Mouse (Mus musculus): ENCODE measurements around the gene Ces2f. TPM values are rescaled to one million over a fixed set of nuclear protein-coding genes. Genes with fewer than 3 reads are reported as not detected.
"Not testable (repeated sequence)": the region's sequence is repeated elsewhere in the genome, so short reads cannot be mapped to it uniquely, and the experiment has no call there.

The Ces2f gene
- polyA plus RNA-seq (2016; fragmentation: Nextera tagmentation; extraction: Ambion mirVana) = not detected in 2 replicates

DNA sequence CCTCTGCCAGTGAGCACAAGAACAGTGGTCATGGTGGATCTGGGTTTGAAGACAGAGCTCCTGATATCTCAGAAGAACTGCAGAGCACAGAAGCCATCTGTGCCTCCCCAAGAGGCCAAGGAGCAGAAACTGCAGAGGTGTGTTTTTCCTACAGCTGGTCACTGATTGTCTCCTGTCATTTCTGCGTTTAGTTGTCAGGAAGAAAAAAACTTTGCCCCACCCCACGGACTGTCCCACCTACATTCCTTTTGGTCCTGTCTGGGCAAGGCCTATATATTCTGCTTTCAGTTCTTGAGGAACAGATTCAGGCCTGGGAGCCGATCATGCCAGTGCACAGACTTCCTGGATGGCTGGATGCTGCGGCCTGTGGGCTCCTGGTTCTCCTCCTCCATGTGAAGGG, at the start of gene Ces2f:
Ces2f (plus strand) TSS at position 301 of the 400 bp plus-strand sequence.
- Histone ChIP-seq H3K36me3 (no peaks in the 10 kb centered on the region), H3K27ac (no peak within 1 kb of the TSS), H3K4me1 (no peaks in the 10 kb centered on the region), H3K27me3 (ENCODE audit: insufficient read depth, poor library complexity, severe bottlenecking) (no peaks in the 10 kb centered on the region), H3K9me3 (no peaks in the 10 kb centered on the region), H3K4me3 (no peak within 1 kb of the TSS)
- DNase-seq (ENCODE audit: low spot score) = no peak
- WGBS = 66% methylated on average over 4 of the region's 4 CpGs

DNA sequence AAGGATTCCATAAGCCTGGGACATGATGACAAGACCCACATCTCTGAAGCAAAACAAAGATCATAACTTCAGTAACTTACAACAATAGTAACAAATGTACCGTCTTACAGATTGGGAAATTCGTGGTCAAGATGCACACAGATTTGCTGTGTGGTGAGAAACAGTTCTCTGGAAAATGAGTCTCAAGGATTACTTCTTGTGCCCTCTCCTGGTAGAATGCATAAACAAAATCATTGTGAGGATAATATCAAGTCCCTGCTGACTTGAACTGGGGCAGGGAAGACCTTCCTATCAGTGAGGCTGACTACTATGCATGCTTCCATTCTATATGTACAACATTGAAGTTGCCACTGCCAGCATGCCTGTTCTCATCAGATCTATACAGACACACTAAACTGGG, 45.4 kb upstream of the Ces2f start:
- H3K36me3 ChIP-seq = no peaks in the 10 kb centered on the region
- no peaks in the 10 kb centered on the region for H3K9me3 ChIP-seq
- no peak for DNase-seq (ENCODE audit: low spot score)
- H3K27me3 ChIP-seq (ENCODE audit: insufficient read depth, poor library complexity, severe bottlenecking) = no peaks in the 10 kb centered on the region
- 74% methylated on average over 2 of the region's 2 CpGs for WGBS
- H3K27ac ChIP-seq = no peak overlapping the region
- no peaks in the 10 kb centered on the region for H3K4me1 ChIP-seq
- no peak overlapping the region for H3K4me3 ChIP-seq

DNA sequence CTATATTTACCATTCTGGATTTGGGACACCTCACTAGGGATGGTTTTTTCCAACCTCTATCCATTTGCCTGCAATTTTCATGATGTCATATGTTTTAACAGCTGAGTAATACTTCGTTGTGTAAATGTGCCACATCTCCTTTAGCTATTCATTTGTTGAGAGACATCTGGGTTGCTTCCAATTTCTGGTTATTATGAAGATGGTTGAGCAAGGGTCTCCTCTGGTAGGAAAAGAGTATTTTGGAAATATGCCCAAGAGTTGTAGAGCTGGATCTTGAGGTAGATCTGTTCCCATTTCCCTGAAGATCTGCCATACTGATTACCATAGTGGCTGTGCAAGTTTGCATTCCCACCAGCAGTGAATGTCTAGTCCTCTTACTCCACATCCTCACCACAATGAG, 40.0 kb upstream of the Ces2f start:
- no peak for DNase-seq (ENCODE audit: low spot score)
- WGBS = 45% methylated on average over 1 of the region's 1 CpGs
- no peak overlapping the region for H3K27ac ChIP-seq

DNA sequence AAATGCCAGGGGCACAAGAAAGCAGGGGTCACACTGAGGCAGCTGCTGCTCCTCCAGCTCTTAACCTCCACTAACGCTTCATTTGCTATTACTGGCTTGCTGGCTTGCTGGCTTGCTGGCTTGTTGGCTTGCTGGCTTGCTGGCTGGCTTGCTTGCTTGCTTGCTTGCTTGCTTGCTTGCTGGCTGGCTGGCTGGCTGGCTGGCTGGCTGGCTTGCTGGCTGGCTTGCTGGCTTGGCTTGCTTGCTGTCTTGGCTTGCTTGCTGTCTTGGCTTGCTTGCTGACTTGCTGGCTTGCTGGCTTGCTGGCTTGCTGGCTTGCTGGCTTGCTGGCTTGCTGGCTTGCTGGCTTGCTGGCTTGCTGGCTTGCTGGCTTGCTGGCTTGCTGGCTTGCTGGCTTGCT, 38.1 kb upstream of the Ces2f start:
- not testable (repeated sequence) for H3K27me3 ChIP-seq (ENCODE audit: insufficient read depth, poor library complexity, severe bottlenecking); H3K36me3 ChIP-seq; H3K27ac ChIP-seq; H3K9me3 ChIP-seq; H3K4me3 ChIP-seq; DNase-seq (ENCODE audit: low spot score); H3K4me1 ChIP-seq
- WGBS = 71% methylated on average over 1 of the region's 1 CpGs

More for the DNA sequence above, 40.0 kb upstream of the Ces2f start:
- Histone ChIP-seq H3K4me1 (no peaks in the 10 kb centered on the region), H3K4me3 (no peak overlapping the region), H3K36me3 (no peaks in the 10 kb centered on the region), H3K27me3 (ENCODE audit: insufficient read depth, poor library complexity, severe bottlenecking) (no peaks in the 10 kb centered on the region), H3K9me3 (peaks cover 3% of the 10 kb centered on the region; the same call in 1 of the 2 replicates)

DNA sequence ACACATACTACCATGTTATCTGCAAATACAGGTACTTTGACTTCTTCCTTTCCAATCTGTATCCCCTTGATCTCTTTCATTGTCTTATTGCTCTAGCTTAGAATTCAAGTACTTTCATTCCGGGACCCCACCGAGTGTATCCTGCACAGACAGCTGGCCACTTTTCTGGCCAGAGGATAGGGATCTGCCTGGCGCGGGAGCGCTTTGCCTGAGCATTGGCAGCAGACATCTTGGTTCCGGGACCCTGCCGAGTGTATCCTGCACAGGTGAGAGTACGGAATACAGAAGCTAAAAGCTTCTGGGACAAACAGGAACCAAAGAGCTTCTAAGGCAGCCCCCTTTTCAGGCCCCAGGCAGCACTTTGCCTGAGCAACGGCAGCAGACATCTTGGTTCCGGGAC, 37.5 kb upstream of the Ces2f start:
- H3K27ac ChIP-seq; H3K9me3 ChIP-seq; H3K27me3 ChIP-seq (ENCODE audit: insufficient read depth, poor library complexity, severe bottlenecking); H3K4me3 ChIP-seq; H3K36me3 ChIP-seq; H3K4me1 ChIP-seq; DNase-seq (ENCODE audit: low spot score): not testable (repeated sequence)
- WGBS = 92% methylated on average over 10 of the region's 10 CpGs

DNA sequence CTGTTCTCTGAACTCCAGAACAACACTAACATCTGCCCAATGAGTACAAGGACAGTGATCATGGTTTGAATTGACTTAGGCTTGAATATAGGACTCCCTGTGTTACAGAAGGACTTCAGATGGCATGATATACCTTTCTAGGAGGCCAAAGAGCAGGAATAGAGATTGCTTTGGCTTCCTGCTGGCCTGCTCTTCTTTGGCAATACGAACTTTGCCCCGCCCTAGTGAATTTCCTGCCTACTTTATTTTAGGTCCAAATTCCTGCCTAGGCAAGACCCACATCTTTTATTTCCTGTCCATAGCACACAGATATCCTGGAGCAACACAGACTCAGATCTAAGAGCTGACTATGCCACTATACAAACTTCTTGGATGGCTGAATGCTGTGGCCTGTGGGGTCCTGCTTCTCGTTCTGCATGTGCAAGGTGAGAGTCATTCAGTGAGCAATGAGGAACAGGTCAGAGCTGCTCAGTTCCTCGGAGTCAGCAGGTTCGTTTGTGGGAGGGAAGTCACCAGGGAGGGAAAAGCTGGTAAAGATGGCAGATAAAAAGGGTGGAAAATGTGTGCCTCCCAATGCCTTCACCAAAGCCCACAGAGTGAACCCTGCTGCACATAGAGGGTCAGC, 21.1 kb upstream of the Ces2f start, which contains the start of gene Ces2e:
Ces2e (plus strand) TSS at position 289 of the 625 bp plus-strand sequence.
- H3K9me3 ChIP-seq = 0 out of 2 replicates have a peak, but pooled peaks cover 4% of the 10 kb centered on the region
- no peaks in the 10 kb centered on the region for H3K4me1 ChIP-seq
- no peaks in the 10 kb centered on the region for H3K36me3 ChIP-seq
- no peak within 1 kb of the TSS for H3K4me3 ChIP-seq
- H3K27me3 ChIP-seq (ENCODE audit: insufficient read depth, poor library complexity, severe bottlenecking) = no peaks in the 10 kb centered on the region
- H3K27ac ChIP-seq = no peak within 1 kb of the TSS
- DNase-seq (ENCODE audit: low spot score) = no peak
- 73% methylated on average over 5 of the region's 5 CpGs for WGBS

DNA sequence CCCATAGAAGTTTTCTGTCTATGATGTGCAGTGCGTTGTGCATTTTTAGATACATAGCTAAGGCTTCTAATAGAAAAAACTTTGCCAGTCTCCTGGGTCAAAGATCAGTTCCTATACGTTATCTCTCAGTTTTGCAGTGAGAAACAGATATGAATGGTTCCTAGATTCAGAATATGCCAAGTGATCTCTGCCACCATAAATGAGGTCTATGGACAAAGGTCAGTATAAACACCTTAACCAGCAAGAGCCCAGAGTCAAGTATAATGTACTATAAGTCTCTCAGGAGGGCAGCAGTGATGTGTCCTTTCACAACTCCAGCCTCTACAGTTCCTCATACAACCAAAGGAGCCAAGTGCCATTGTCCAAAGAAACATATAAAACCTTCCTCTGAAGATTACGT, 19.9 kb upstream of the Ces2f start:
- Histone ChIP-seq H3K27me3 (ENCODE audit: insufficient read depth, poor library complexity, severe bottlenecking) (no peaks in the 10 kb centered on the region), H3K4me3 (no peak overlapping the region), H3K4me1 (no peaks in the 10 kb centered on the region), H3K27ac (no peak overlapping the region), H3K9me3 (no peaks in the 10 kb centered on the region), H3K36me3 (no peaks in the 10 kb centered on the region)
- no peak for DNase-seq (ENCODE audit: low spot score)
- 74% methylated on average over 3 of the region's 3 CpGs for WGBS

DNA sequence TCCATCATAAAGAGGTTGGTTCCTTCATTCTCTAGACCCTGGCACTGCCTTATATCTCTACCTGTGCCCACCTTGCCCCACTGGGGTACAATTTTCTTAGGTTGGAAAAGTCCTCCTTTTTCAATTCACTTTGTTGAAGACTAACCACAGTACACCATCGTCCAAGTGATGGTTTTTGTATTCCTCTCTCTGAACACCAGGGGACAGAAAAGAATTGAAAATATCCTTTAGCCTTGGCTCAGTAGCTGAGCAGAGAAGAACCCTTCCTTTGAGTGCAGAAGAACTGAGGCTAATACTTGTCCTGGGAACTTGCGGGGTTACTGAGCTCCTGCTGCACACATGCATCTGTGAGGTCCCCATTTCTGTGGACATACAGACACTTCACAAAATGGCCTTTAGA, 2.5 kb upstream of the Ces2f start:
- Histone ChIP-seq H3K4me1 (no peaks in the 10 kb centered on the region), H3K27ac (no peak overlapping the region), H3K4me3 (no peak overlapping the region), H3K9me3 (no peaks in the 10 kb centered on the region), H3K36me3 (no peaks in the 10 kb centered on the region), H3K27me3 (ENCODE audit: insufficient read depth, poor library complexity, severe bottlenecking) (no peaks in the 10 kb centered on the region)
- DNase-seq (ENCODE audit: low spot score) = no peak
- WGBS = 80% methylated on average over 2 of the region's 2 CpGs

DNA sequence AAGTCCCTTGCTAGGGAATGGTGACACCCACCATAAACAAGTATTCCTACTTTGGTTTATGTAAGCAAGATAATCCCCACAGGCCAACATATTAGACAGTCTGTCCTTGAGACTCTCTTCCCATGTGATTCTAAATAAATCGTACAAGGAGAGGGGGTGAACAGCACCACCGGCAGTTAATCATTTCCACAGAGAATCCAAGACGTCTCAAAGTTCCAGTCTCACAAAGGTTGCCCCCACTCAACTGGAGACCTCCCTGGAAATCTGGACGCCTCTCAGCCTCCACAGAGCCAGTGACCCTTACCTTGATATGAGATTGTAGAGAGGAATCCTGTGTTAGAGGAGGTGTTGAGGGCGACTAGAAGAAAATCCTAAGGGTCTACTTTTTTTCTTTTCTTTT, 1.9 kb downstream of the Ces2f start:
- Histone ChIP-seq H3K27me3 (ENCODE audit: insufficient read depth, poor library complexity, severe bottlenecking) (no peaks in the 10 kb centered on the region), H3K4me3 (no peak overlapping the region), H3K9me3 (no peaks in the 10 kb centered on the region), H3K27ac (no peak overlapping the region), H3K36me3 (no peaks in the 10 kb centered on the region), H3K4me1 (no peaks in the 10 kb centered on the region)
- no peak for DNase-seq (ENCODE audit: low spot score)
- 77% methylated on average over 5 of the region's 5 CpGs for WGBS

DNA sequence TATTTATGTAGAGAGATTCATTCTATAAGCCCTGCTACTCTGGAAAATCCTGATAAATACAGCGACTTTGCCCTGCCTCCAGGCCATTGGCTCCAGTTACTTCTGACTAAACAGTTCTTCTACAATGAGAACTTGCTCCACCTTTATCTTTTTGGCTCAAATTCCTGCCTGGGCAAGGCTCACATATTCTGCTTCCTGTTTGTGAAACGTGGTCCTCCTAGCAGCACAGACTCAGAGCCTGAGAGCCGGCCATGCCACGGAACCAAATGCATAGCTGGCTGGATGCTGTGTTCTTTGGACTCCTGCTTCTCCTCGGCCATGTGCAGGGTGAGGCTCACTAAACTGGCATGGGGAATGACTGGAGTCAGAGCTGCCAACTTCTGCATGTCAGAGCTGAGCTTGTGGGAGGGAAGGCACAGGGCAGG, 14.4 kb downstream of the Ces2f start, which contains the start of gene Ces2g:
Ces2g (plus strand) TSS at position 182 of the 425 bp plus-strand sequence.
- DNase-seq (ENCODE audit: low spot score) = no peak
- Histone ChIP-seq H3K4me3 (no peak within 1 kb of the TSS), H3K4me1 (no peaks in the 10 kb centered on the region), H3K27ac (no peak within 1 kb of the TSS), H3K9me3 (no peaks in the 10 kb centered on the region), H3K27me3 (ENCODE audit: insufficient read depth, poor library complexity, severe bottlenecking) (no peaks in the 10 kb centered on the region), H3K36me3 (no peaks in the 10 kb centered on the region)
- WGBS = 64% methylated on average over 5 of the region's 5 CpGs

DNA sequence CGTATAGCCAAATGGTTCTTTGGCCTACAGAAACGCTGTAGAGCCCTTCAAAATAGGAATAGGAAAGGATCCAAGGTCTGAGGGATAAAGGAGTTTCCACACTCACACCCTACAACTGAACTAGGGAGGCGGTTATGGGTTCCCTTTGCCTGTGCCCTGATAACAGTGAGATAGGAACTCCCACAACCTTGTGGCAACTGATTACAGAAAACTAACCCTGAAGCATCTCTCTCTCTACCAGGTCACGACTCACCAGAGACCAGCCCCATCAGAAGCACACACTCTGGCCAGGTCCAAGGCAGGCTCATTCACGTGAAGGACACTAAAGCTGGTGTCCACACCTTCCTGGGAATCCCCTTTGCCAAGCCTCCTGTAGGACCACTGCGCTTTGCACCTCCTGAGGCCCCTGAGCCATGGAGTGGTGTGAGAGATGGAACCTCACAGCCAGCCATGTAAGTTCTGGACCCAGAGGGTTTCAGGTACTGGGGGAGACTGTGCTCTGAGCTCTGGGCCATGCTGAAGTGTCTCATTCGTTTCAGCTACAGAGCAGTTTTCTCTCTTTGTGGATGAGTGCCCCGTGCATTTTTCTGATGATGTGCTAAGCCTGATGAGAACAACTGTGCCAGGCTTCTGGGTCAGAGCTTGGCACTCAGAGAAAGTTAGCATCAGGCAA, 15.2 kb downstream of the Ces2f start:
- no peaks in the 10 kb centered on the region for H3K4me1 ChIP-seq
- 63% methylated on average over 8 of the region's 8 CpGs for WGBS
- H3K4me3 ChIP-seq = no peak overlapping the region
- H3K9me3 ChIP-seq = no peaks in the 10 kb centered on the region
- no peaks in the 10 kb centered on the region for H3K27me3 ChIP-seq (ENCODE audit: insufficient read depth, poor library complexity, severe bottlenecking)
- no peaks in the 10 kb centered on the region for H3K36me3 ChIP-seq
- no peak overlapping the region for H3K27ac ChIP-seq
- DNase-seq (ENCODE audit: low spot score) = no peak

DNA sequence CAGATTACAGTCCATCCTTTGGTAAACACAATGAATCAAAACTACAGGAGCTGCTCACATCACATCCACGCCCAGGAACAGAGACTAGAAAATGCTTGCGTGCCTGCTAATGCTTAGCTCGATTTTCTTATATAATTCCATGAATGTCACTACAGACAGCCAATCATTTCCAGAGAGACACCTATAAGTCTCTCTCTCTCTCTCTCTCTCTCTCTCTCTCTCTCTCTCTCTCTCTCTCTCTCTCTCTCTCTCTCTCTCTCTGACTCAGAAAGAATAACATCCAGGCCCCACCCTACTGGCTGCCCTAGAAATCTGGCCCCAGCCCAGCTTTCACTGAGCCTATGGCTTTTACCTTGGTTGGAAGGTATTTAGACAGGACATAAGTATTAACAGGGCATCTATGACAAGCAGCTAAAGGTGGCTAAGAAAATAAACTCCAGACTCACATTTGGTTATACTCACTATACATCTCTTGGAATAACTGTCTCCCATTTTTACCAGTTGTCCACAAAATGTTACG, 16.3 kb downstream of the Ces2f start:
- WGBS = 84% methylated on average over 4 of the region's 4 CpGs
- DNase-seq (ENCODE audit: low spot score) = no peak
- Histone ChIP-seq H3K27ac (no peak overlapping the region), H3K4me3 (no peak overlapping the region), H3K27me3 (ENCODE audit: insufficient read depth, poor library complexity, severe bottlenecking) (no peaks in the 10 kb centered on the region), H3K4me1 (no peaks in the 10 kb centered on the region), H3K36me3 (no peaks in the 10 kb centered on the region), H3K9me3 (no peaks in the 10 kb centered on the region)

DNA sequence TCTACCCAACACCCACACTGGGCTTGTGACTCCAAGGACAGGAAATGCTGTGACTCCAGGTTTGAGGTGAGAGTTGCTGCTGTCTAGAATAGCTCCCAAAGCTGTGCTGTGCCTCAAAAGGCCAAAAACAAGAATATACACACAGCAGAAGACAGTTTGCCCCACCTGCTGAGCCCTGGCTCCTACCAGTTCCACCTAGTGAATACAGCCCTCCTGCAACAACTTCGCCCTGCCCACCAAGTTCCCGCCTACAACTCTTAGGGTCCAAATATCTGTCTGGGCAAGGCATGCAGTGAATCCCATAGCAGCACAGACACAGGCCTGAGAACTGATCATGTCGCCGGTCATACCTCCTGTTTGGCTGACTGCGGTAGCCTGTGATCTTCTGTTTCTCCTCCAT, 37.0 kb downstream of the Ces2f start:
- no peak overlapping the region for H3K27ac ChIP-seq
- H3K27me3 ChIP-seq (ENCODE audit: insufficient read depth, poor library complexity, severe bottlenecking) = no peaks in the 10 kb centered on the region
- H3K9me3 ChIP-seq = no peaks in the 10 kb centered on the region
- H3K4me3 ChIP-seq = no peak overlapping the region
- H3K36me3 ChIP-seq = no peaks in the 10 kb centered on the region
- DNase-seq (ENCODE audit: low spot score) = no peak
- H3K4me1 ChIP-seq = no peaks in the 10 kb centered on the region
- 83% methylated on average over 5 of the region's 5 CpGs for WGBS

All from heart, embryonic 10.5 days (tissue).